Mouse (Mus musculus) naive thymus-derived CD4-positive, alpha-beta T cell, adult 2 months (primary cell): Measurements from ENCODE around the gene Pofut1.
A peak's percentile ranks its signal among the peaks of the same experiment; 100 is the strongest.

Experiments used
- DNase-seq: peaks from one replicate; pipeline ENCODE4 v3.0.0-alpha.2; 2011; ENCODE audit warnings: low read depth

The Pofut1 gene

GRCm38 (mm10) chr2:153241250-153242014 lies at the start of gene Pofut1, which contains the start of gene Plagl2:
TSS of gene Pofut1 (plus strand) at chr2:153241533.
TSS of gene Plagl2 (minus strand) at chr2:153241426.
- peak; percentile 90 for DNase-seq

DNA sequence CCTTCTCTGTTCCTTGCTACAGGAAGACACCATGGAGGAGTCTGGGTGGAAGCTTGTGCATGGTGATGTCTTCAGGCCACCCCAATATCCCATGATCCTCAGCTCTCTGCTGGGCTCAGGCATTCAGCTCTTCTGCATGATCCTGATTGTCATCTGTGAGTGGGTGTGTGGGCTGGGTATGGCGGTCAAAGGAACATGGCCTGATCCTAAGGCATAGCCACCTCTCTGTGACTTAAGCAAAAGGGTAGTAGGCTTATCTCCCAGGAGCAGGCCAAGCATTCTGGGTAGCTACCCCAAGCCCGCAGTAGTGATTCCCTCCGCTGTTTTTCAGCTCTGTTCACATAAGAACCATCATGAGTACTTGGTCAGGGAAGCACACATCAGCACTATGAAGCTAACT lies 47.1 kb upstream of the Pofut1 start:
- no peak for DNase-seq

- DNase-seq = no peak
Observed at GRCm38 (mm10) chr2:153198485-153198884, 42.8 kb upstream of the Pofut1 start.

DNA sequence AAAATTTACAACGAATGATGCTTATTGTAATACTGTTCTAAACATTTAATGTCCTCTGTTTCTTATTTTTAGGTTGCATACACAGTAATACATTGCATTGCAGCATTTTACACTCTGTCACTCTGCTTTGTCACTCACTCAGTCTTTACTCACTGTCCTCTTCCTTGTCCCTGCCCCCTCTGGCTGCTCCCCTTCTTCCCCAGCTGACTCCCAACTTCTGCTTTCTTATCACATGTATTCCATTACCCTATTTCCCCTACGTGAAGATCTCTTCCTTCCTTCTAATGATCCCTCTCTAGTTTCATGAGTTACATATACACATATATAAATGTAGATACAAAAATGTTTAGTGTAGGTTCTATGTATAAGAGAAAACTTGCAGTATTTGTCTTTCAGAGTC lies 42.2 kb upstream of the Pofut1 start:
- DNase-seq = no peak

- no peak for DNase-seq
Observed at GRCm38 (mm10) chr2:153202766-153203165, 38.6 kb upstream of the Pofut1 start.

DNA sequence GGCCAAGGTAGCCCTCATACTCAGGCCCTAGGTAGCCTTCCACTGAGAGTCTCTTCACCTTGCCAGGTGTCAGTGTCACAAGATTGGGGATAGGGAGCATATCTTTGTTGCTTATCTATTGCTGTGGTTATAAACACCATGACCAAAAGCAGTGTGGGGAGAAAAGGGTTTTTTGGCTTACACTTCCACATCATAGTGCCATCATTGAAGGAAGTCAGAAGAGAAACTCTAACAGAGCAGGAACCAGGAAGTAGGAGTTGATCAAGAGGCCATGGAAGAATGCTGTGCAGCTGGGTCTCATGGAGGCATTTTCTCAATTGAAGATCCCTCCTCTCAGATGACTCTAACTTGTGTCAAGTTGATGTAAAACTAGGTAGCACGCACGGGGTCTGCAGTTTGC lies 33.2 kb upstream of the Pofut1 start:
- DNase-seq = no peak

GRCm38 (mm10) chr2:153209286-153209685 lies 32.0 kb upstream of the Pofut1 start:
- no peak for DNase-seq

GRCm38 (mm10) chr2:153211451-153211850 lies 29.9 kb upstream of the Pofut1 start:
- DNase-seq = peak; percentile 60

DNA sequence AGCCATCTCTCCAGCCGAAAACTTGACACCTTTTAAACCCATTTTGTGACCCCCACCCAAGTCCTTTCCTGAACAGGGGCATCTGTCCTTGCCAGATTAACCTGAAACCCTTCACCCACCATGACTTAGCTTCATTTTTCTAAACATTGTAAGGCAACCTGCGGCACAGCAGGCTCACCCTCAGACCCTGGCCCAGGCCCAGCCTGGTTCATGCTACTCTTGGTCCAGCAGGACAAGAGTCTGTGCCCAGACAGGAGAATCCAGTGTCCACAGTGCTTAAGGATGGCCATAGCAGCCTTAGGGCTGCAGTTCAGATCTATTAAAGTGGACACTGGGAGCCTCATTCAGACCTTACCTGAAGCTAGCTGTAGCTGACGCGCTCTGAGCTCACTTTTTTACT lies 28.0 kb upstream of the Pofut1 start:
- DNase-seq = no peak

GRCm38 (mm10) chr2:153214771-153215259 lies 26.5 kb upstream of the Pofut1 start:
- DNase-seq = peak; percentile 81

- no peak for DNase-seq
Observed at GRCm38 (mm10) chr2:153215421-153215820, 25.9 kb upstream of the Pofut1 start.

GRCm38 (mm10) chr2:153217826-153218340 lies 23.4 kb upstream of the Pofut1 start:
- DNase-seq = no peak

DNA sequence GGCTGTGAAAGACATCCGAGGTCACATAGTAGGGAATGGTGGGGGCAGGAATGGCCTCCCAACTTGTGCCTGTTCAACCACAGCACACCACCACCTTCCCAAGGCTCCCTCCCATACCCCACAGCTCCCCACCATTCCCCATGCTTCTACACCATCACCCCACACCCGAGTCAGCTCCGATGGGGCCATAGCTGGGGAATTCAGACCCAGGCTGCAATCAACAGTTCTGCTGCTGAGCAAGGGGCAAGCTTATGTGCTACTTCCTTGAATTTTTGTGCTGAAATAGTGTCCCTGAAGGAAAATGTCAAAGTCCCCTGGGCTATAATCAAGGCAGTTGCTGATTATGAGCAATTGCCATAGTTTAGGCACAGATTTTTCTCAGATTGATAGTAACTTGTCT lies 22.8 kb upstream of the Pofut1 start:
- no peak for DNase-seq

- DNase-seq = no peak
Observed at GRCm38 (mm10) chr2:153221620-153222019, 19.7 kb upstream of the Pofut1 start.

DNA sequence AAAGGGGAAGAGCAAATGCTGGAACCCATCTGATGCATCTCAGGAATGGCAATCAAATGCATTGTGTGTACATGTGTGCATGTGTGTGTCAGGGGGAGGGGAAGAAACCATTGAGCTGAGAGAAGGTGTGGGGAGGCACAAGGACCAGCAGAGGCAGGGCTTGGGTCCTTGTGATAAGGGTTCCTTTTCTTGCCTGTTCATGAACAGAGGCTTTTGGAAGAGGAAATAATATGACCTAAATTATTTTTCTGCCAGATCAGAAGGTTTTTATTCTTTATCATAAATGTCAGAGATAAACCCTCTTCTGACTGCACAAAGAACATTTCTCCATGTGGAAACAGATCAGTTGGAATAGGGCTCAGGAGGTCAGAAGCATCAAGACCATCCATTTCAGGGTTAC lies 19.2 kb upstream of the Pofut1 start:
- DNase-seq = no peak

GRCm38 (mm10) chr2:153222566-153222965 lies 18.8 kb upstream of the Pofut1 start:
- DNase-seq = no peak

DNA sequence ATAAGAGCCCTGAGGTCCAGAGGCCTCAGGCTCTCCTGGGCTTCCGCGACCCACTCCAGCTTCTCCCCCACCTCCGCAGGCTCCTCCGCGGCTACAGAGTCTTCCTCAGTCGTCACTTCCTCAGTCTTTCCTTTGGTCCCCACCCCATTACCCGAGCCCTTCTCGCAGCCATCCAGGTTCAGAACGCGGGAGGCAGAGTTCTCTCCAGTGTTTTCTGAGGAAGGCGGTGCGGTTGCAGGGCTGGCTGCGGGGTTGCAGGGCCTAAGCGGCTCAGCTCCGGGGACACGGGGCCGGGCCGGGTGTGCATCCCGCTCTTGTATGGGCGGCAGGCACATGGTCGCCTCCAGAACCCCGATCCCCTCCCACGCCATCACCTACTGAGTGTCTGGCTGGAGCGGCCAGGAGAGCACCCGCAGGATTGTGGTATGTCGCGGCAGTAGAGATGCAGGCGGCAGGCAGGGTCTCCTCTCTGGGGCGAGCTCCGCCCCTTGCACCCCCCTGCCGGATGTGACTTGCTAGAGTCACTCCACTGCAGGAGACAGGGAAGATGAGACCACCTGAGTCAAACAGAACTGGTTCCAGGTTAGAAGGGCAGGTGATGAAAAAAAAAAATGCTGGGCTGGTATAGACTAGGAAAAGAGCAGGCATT lies 16.3 kb upstream of the Pofut1 start, which contains the start of gene Tspyl3:
Gene Tspyl3, minus strand, starts transcription at position 496 of the 649 bp plus-strand sequence.
- DNase-seq = peak; percentile 70

GRCm38 (mm10) chr2:153225595-153225953 lies 15.8 kb upstream of the Pofut1 start:
- DNase-seq = no peak

DNA sequence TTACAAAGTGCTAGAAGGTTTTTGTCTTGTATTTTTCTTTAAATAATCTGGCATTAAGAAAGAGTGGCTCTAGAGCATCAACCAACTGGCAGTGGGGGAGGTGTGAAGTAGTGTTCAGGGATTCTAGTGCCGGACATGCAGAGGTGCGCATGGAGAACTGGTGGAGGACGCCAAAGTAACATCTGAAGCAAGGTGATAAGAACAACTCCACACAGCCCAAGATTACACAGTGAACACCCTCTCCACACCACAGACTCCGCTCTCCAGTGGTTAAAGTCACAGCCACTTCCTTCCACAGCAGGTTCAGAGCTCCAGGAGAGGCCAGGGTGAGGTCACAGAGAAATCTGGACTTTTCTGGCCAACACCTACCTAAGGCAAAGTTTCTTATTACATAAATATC lies 13.4 kb upstream of the Pofut1 start:
- DNase-seq = no peak

DNA sequence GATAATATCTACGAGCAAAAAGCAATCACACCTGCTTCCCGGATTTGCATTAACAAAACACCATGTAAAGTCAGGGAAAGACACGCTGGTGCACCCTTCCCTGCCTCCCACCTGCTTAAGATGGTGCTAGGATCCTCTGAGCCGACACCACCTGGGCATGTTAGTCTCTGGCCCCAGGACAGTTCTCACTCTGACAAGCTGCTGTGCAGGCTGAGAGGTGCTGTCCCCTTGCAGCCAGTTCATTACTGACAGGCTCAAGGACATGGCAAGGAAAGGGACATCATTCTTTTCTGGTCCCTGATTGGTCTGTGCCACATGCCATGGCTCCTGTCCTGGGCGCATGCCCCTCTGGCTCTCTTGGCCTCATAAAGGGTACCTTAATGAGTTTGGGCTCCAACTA lies 12.8 kb upstream of the Pofut1 start:
- no peak for DNase-seq

- DNase-seq = no peak
Observed at GRCm38 (mm10) chr2:153237193-153237592, 4.1 kb upstream of the Pofut1 start.

- no peak for DNase-seq
Observed at GRCm38 (mm10) chr2:153237891-153238290, 3.4 kb upstream of the Pofut1 start.

DNA sequence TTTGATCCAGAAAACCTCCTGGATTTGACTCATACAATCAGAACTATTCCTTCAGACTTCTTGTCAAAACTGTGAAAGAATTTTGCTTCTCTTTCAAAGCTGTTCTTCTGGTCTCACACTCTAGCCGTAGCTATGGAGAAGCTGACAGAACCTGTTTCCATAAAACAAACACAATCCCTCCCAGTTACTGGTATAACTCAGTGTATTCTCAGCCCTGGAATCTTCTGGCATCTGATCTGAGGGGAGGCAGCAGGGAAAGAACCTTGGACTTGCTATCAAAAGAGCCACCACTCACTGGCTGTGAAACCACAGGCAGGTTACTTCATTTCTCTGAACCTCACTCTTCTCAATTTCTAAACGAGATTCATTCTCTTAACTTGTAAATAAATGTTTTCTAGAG lies 2.9 kb upstream of the Pofut1 start:
- no peak for DNase-seq
